12 mouse cellular contexts compared by ENCODE assay signal in genomic region chr7:46716897-46717296, GRCm38 (mm10). TPM values are rescaled to one million over a fixed set of nuclear protein-coding genes. Genes with fewer than 3 reads are reported as not detected.
DNase-seq lines count a peak whose midpoint lies in the region; ATAC-seq lines count a peak whose summit lies in the region.
"Had no signal": no experiment of that assay in that cellular context is flagged by ENCODE, and none has a peak within 500 bp of the region (broad histone marks: within the 10 kb centered on the region; RNA-seq: fewer than 3 reads in every experiment).

No protein-coding gene starts in this region.

- no peak overlapping the region for H3K4me2 ChIP-seq in forebrain, embryonic 14.5 days (ENCODE audit: low read length)
- H3K4me2 ChIP-seq in forebrain, embryonic 15.5 days (replicated peaks) = no peak overlapping the region
- H3K4me2 ChIP-seq: hindbrain, embryonic 12.5 days had no signal

- H3K4me1 ChIP-seq in forebrain, embryonic 14.5 days (ENCODE audit: control insufficient read depth, insufficient read depth, low read length) = no peaks in the 10 kb centered on the region
- H3K4me1 ChIP-seq in forebrain, embryonic 15.5 days = peaks cover 6% of the 10 kb centered on the region; the same call in 1 of the 2 replicates
- H3K4me1 ChIP-seq: hindbrain, embryonic 12.5 days had no signal

- no peaks in the 10 kb centered on the region for H3K27me3 ChIP-seq in forebrain, embryonic 14.5 days (replicated peaks; ENCODE audit: control insufficient read depth, insufficient read depth, low read length)
- no peaks in the 10 kb centered on the region for H3K27me3 ChIP-seq in forebrain, embryonic 15.5 days

- 61% methylated on average over 5 of the region's 5 CpGs for WGBS in forebrain, embryonic 14.5 days
- WGBS in forebrain, embryonic 15.5 days = 56% methylated on average over 5 of the region's 5 CpGs

- no peaks in the 10 kb centered on the region for H3K36me3 ChIP-seq in forebrain, embryonic 14.5 days (ENCODE audit: control insufficient read depth, insufficient read depth, low read length)
- no peaks in the 10 kb centered on the region for H3K36me3 ChIP-seq in forebrain, embryonic 15.5 days
- H3K36me3 ChIP-seq: hindbrain, embryonic 12.5 days had no signal

- no peak overlapping the region for H3K9ac ChIP-seq in forebrain, embryonic 14.5 days (ENCODE audit: low read length)
- H3K9ac ChIP-seq in forebrain, embryonic 15.5 days (replicated peaks) = no peak overlapping the region
- H3K9ac ChIP-seq: hindbrain, embryonic 12.5 days had no signal

- peak; percentile 7 for DNase-seq in forebrain, embryonic 14.5 days (ENCODE audit: low spot score)
- DNase-seq in urinary bladder, postnatal 14 days (ENCODE audit: low spot score) = peak; percentile 21
- DNase-seq in urinary bladder, adult 18-20 months (ENCODE audit: low spot score in 2 of 2) = no peak
- peak; percentile 36 to 57 for DNase-seq in kidney, postnatal 25 days
- DNase-seq in B cell, adult 2 months = no peak
- DNase-seq in thymus, postnatal 36 days = no peak
- no peak for DNase-seq in layer of hippocampus, postnatal 14 days (ENCODE audit: low spot score in 2 of 2)

- no peaks in the 10 kb centered on the region for H3K9me3 ChIP-seq in forebrain, embryonic 14.5 days (replicated peaks; ENCODE audit: control insufficient read depth, low read length)
- H3K9me3 ChIP-seq in forebrain, embryonic 15.5 days = no peaks in the 10 kb centered on the region
- H3K9me3 ChIP-seq: hindbrain, embryonic 12.5 days had no signal

- no peak overlapping the region for H3K4me3 ChIP-seq in forebrain, embryonic 14.5 days (ENCODE audit: low read depth, low read length)
- H3K4me3 ChIP-seq in forebrain, embryonic 15.5 days = no peak overlapping the region
- H3K4me3 ChIP-seq: hindbrain, embryonic 12.5 days had no signal

- H3K27ac ChIP-seq in forebrain, embryonic 14.5 days (ENCODE audit: low read depth, low read length) = no peak overlapping the region
- no peak overlapping the region for H3K27ac ChIP-seq in forebrain, embryonic 15.5 days (replicated peaks)
- H3K27ac ChIP-seq: hindbrain, embryonic 12.5 days had no signal

- ATAC-seq in forebrain, embryonic 14.5 days = no peak
- no peak for ATAC-seq in forebrain, embryonic 15.5 days (replicated peaks)
- ATAC-seq: CD4-positive, CD25-positive, alpha-beta regulatory T cell, adult 4 months had no signal

RNA-seq across cellular contexts. Expression of gene Saa3, which starts 1.4 kb away (rescaled TPM):
- polyA plus RNA-seq in forebrain, embryonic 14.5 days (2014; fragmentation: Nextera tagmentation; extraction: Ambion mirVana) = 0.34 TPM in 1 of 2 replicates, not detected in the other
- not detected in 2 replicates for polyA plus RNA-seq in forebrain, embryonic 15.5 days (2015; fragmentation: Nextera tagmentation; extraction: Ambion mirVana)
- total RNA-seq in layer of hippocampus, postnatal 14 days (2021) = not detected
- polyA plus RNA-seq: CD4-positive, CD25-positive, alpha-beta regulatory T cell, adult 4 months had no signal

RNA-seq across cellular contexts. Expression of gene Saal1, which starts 6.4 kb away (rescaled TPM):
- 24.4 and 25.2 TPM in 2 replicates for polyA plus RNA-seq in forebrain, embryonic 14.5 days (2014; fragmentation: Nextera tagmentation; extraction: Ambion mirVana)
- 19.6 and 22.8 TPM in 2 replicates for polyA plus RNA-seq in forebrain, embryonic 15.5 days (2015; fragmentation: Nextera tagmentation; extraction: Ambion mirVana)
- 1 to 10 TPM; 9.0 to 9.1 TPM for total RNA-seq in layer of hippocampus, postnatal 14 days (2021)

RNA-seq across cellular contexts. Expression of gene Saa4, which starts 15.5 kb away (rescaled TPM):
- polyA plus RNA-seq in forebrain, embryonic 14.5 days (2014; fragmentation: Nextera tagmentation; extraction: Ambion mirVana) = not detected in 2 replicates
- not detected in 2 replicates for polyA plus RNA-seq in forebrain, embryonic 15.5 days (2015; fragmentation: Nextera tagmentation; extraction: Ambion mirVana)
- not detected for total RNA-seq in layer of hippocampus, postnatal 14 days (2021)
- polyA plus RNA-seq: CD4-positive, CD25-positive, alpha-beta regulatory T cell, adult 4 months; hindbrain, embryonic 12.5 days; limb, embryonic 11.5 days; urinary bladder, adult 2 months had no signal

RNA-seq across cellular contexts. Expression of gene Saa1, which starts 25.9 kb away (rescaled TPM):
- not detected in 2 replicates for polyA plus RNA-seq in forebrain, embryonic 14.5 days (2014; fragmentation: Nextera tagmentation; extraction: Ambion mirVana)
- not detected in 2 replicates for polyA plus RNA-seq in forebrain, embryonic 15.5 days (2015; fragmentation: Nextera tagmentation; extraction: Ambion mirVana)
- total RNA-seq in layer of hippocampus, postnatal 14 days (2021) = not detected
- polyA plus RNA-seq: CD4-positive, CD25-positive, alpha-beta regulatory T cell, adult 4 months; limb, embryonic 11.5 days; urinary bladder, adult 2 months had no signal

RNA-seq across cellular contexts. Expression of gene Saa2, which starts 34.7 kb away (rescaled TPM):
- polyA plus RNA-seq in forebrain, embryonic 14.5 days (2014; fragmentation: Nextera tagmentation; extraction: Ambion mirVana) = not detected in 2 replicates
- not detected in 2 replicates for polyA plus RNA-seq in forebrain, embryonic 15.5 days (2015; fragmentation: Nextera tagmentation; extraction: Ambion mirVana)
- not detected for total RNA-seq in layer of hippocampus, postnatal 14 days (2021)
- polyA plus RNA-seq: CD4-positive, CD25-positive, alpha-beta regulatory T cell, adult 4 months; hindbrain, embryonic 12.5 days; urinary bladder, adult 2 months had no signal

Comparison
In these comparisons a context has a peak if more than half of its experiments do, and no peak if none do; other contexts are left out.
1. DNase-seq: peak in forebrain, embryonic 14.5 days (single experiment), urinary bladder, postnatal 14 days (single experiment) and kidney, postnatal 25 days (2 of 2); none in urinary bladder, adult 18-20 months (0 of 2), B cell, adult 2 months (0 of 2), thymus, postnatal 36 days (0 of 2) and layer of hippocampus, postnatal 14 days (0 of 2).